Mouse (Mus musculus): ENCODE measurements around the gene Slc6a1.

The Slc6a1 gene

GRCm38 (mm10) chr6:114362355-114362754, 79.9 kb downstream of the Slc6a1 start:
- no peak for DNase-seq

- no peak for DNase-seq
These were observed 81.3 kb downstream of the Slc6a1 start for GRCm38 (mm10) chr6:114363740-114364139.

DNA sequence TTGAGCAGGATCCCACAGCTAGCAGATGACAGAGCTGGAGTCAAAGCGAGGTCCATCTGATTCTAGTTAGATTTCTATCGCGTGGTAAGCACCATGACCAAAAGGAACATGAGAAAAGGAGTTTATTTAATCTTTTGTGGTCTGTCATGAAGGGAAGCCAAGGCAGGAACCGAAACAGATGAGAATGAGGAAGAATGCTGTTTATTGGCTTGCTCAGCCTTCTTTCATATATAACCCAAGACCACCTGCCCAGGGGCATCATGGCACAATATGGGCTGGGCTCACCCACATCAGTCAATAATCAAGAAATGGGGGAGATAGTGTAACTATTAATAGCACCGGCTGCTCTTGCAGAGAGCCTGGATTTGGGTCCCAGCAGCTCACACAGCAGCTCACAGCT, 82.3 kb downstream of the Slc6a1 start:
- no peak for DNase-seq

DNA sequence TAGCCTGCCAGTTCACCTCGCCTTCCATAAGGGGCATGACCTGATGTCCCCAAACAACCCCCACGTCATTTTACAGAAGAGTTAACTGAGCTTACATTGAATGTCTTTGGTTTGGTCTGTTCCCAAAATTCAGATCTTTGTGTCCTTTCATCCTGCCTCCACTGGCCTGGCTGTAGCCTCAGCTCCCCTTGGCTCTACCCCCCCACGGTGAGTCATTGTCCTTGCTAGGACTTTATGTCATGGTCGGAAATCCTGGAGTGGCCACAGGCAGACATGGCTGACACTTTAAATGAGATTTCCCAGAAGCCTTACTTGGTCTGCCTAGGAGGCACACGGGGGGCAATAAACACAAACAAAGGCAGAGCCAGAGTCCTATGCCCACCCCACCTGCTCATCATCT, 83.8 kb downstream of the Slc6a1 start:
- no peak for DNase-seq
